8 mouse cellular contexts compared by ENCODE assay signal in the genomic region with DNA sequence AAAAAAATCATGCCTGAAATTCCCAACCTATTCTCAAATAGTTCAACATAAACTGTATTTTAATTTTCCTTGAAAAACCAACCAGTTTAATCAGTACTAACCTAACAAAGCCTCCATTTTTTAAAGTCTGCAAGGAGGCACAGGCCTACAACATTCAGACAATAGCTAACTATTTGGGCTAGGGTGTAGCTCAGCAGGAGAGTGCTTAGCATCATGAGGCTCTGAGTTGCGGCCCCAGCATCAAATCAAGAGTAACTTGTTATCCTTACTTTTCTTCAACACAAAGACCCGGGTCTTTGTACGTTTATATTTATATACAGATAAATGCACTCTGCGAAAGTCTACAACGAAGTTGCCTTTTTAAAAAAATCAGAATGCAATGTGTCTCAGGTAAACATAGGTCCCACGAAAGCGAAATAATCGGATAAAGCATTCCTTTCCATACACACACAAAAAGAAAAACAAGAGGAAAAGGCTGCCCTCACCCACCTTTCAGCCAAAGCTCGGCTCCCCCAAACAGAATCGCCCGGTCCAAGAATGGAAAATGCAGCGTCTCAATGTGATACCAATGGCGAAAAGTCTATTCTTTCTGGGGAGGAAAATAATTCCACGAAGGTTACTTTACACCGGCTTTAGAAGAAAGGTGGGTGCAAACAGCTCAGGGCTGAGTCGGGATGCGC. TPM values are rescaled to one million over a fixed set of nuclear protein-coding genes. Genes with fewer than 3 reads are reported as not detected.
A peak's percentile ranks its signal among the peaks of the same experiment; 100 is the strongest.
DNase-seq lines count a peak whose midpoint lies in the region; ATAC-seq and TF ChIP-seq lines count a peak whose summit lies in the region.

No protein-coding gene starts in this region.

- H3K9ac ChIP-seq in neural tube, embryonic 11.5 days (ENCODE audit: low read length) = peak overlapping the region; percentile 93
- peak overlapping the region; percentile 99 for H3K9ac ChIP-seq in hindbrain, embryonic 11.5 days (ENCODE audit: low read depth, low read length)
- peak overlapping the region; percentile 91 for H3K9ac ChIP-seq in midbrain, embryonic 11.5 days (ENCODE audit: low read length)

- peak overlapping the region; percentile 80 for H3K4me3 ChIP-seq in neural tube, embryonic 11.5 days (ENCODE audit: low read depth, low read length)
- H3K4me3 ChIP-seq in bone marrow macrophage, adult 2 months (ENCODE audit: insufficient read depth, low read length) = peak overlapping the region; percentile 82
- H3K4me3 ChIP-seq in hindbrain, embryonic 11.5 days (ENCODE audit: low read depth, low read length) = peak overlapping the region; percentile 93
- peak overlapping the region; percentile 69 for H3K4me3 ChIP-seq in midbrain, embryonic 11.5 days (ENCODE audit: low read depth, low read length)

- peak overlapping the region; percentile 93 for H3K27ac ChIP-seq in neural tube, embryonic 11.5 days (ENCODE audit: low read depth, low read length)
- H3K27ac ChIP-seq in bone marrow macrophage, adult 2 months (ENCODE audit: insufficient read depth, low read depth, low read length) = 0 out of 2 replicates have a peak overlapping the region, but pooled peaks have one; percentile 86
- peak overlapping the region; percentile 96 for H3K27ac ChIP-seq in hindbrain, embryonic 11.5 days (ENCODE audit: low read depth, low read length)
- H3K27ac ChIP-seq in midbrain, embryonic 11.5 days (ENCODE audit: low read depth, low read length) = peak overlapping the region; percentile 90

- H3K4me1 ChIP-seq in neural tube, embryonic 11.5 days (ENCODE audit: control insufficient read depth, insufficient read depth, low read length) = peaks cover 9% of the 10 kb centered on the region; the same call in 1 of the 2 replicates
- peaks cover 10% of the 10 kb centered on the region for H3K4me1 ChIP-seq in bone marrow macrophage, adult 2 months (ENCODE audit: control insufficient read depth, insufficient read depth, low read length)
- H3K4me1 ChIP-seq in hindbrain, embryonic 11.5 days (replicated peaks; ENCODE audit: control insufficient read depth, insufficient read depth, low read length) = 0 out of 2 replicates have a peak, but pooled peaks cover 2% of the 10 kb centered on the region
- H3K4me1 ChIP-seq in midbrain, embryonic 11.5 days (ENCODE audit: control insufficient read depth, insufficient read depth, low read length) = peaks cover 11% of the 10 kb centered on the region

- no peak for TF ChIP-seq CTCF in bone marrow macrophage, adult 2 months (IDR thresholded peaks at IDR 0.05; ENCODE audit: low read depth, low read length)

- no peaks in the 10 kb centered on the region for H3K27me3 ChIP-seq in neural tube, embryonic 11.5 days (ENCODE audit: control insufficient read depth, insufficient read depth, low read length)
- no peaks in the 10 kb centered on the region for H3K27me3 ChIP-seq in hindbrain, embryonic 11.5 days (ENCODE audit: control insufficient read depth, insufficient read depth, low read length)
- no peaks in the 10 kb centered on the region for H3K27me3 ChIP-seq in midbrain, embryonic 11.5 days (ENCODE audit: control insufficient read depth, insufficient read depth, low read length)

- WGBS in neural tube, embryonic 11.5 days = under 1% methylated on average over 17 of the region's 17 CpGs
- under 1% methylated on average over 17 of the region's 17 CpGs for WGBS in hindbrain, embryonic 11.5 days
- WGBS in midbrain, embryonic 11.5 days = under 1% methylated on average over 17 of the region's 17 CpGs

- H3K4me2 ChIP-seq in neural tube, embryonic 11.5 days (ENCODE audit: low read depth) = peak overlapping the region; percentile 73
- H3K4me2 ChIP-seq in hindbrain, embryonic 11.5 days (replicated peaks; ENCODE audit: low read depth, low read length) = peak overlapping the region; percentile 81
- H3K4me2 ChIP-seq in midbrain, embryonic 11.5 days = peak overlapping the region; percentile 86

- no peaks in the 10 kb centered on the region for H3K9me3 ChIP-seq in neural tube, embryonic 11.5 days (ENCODE audit: control insufficient read depth, low read length)
- no peaks in the 10 kb centered on the region for H3K9me3 ChIP-seq in hindbrain, embryonic 11.5 days (ENCODE audit: control insufficient read depth, low read length)
- no peaks in the 10 kb centered on the region for H3K9me3 ChIP-seq in midbrain, embryonic 11.5 days (ENCODE audit: control insufficient read depth, low read length)

- no peak for ATAC-seq in neural tube, embryonic 11.5 days (ENCODE audit: insufficient read depth, low FRiP score, low TSS enrichment)
- no peak for ATAC-seq in hindbrain, embryonic 11.5 days (ENCODE audit: low FRiP score)
- no peak for ATAC-seq in midbrain, embryonic 11.5 days (ENCODE audit: low FRiP score)

- DNase-seq in neural tube, embryonic 11.5 days (ENCODE audit: low spot score) = no peak
- no peak for DNase-seq in neural tube, embryonic 10.5 days (ENCODE audit: extremely low spot score, low spot score)
- DNase-seq in hindbrain, embryonic 11.5 days (ENCODE audit: low spot score) = peak; percentile 46
- peak; percentile 95 for DNase-seq in midbrain, embryonic 11.5 days (ENCODE audit: low spot score, missing footprints)
- no peak for DNase-seq in urinary bladder, postnatal 14 days (ENCODE audit: low spot score)
- DNase-seq in spleen, postnatal 36 days (ENCODE audit: low spot score in 2 of 2) = no peak
- no peak for DNase-seq in ovary, postnatal 14 days (ENCODE audit: low spot score)

- no peak for TF ChIP-seq POLR2A in bone marrow macrophage, adult 2 months (IDR thresholded peaks at IDR 0.05; ENCODE audit: borderline replicate concordance, low read depth, low read length)

- no peaks in the 10 kb centered on the region; the same call in none of the 2 replicates for H3K36me3 ChIP-seq in neural tube, embryonic 11.5 days (ENCODE audit: control insufficient read depth, insufficient read depth, low read length)
- no peaks in the 10 kb centered on the region for H3K36me3 ChIP-seq in hindbrain, embryonic 11.5 days (ENCODE audit: control insufficient read depth, insufficient read depth, low read length)
- H3K36me3 ChIP-seq in midbrain, embryonic 11.5 days (ENCODE audit: control insufficient read depth, insufficient read depth, low read length) = no peaks in the 10 kb centered on the region; the same call in 1 of the 2 replicates

RNA-seq across cellular contexts. Expression of a gene that starts 0.5 kb away (rescaled TPM):
- polyA plus RNA-seq in neural tube, embryonic 11.5 days (2014; fragmentation: Nextera tagmentation; extraction: Ambion mirVana) = 137 and 141 TPM in 2 replicates
- 16.1 and 20.6 TPM in 2 replicates for polyA plus RNA-seq in bone marrow macrophage, adult 2 months (2012; ENCODE audit: insufficient read depth, insufficient read length, missing spikeins)
- polyA plus RNA-seq in hindbrain, embryonic 11.5 days (2014; fragmentation: Nextera tagmentation; extraction: Ambion mirVana) = 125 and 129 TPM in 2 replicates
- 127 and 140 TPM in 2 replicates for polyA plus RNA-seq in midbrain, embryonic 11.5 days (2014; fragmentation: Nextera tagmentation; extraction: Ambion mirVana)

RNA-seq across cellular contexts. Expression of a gene that starts 28.1 kb away (rescaled TPM):
- polyA plus RNA-seq in neural tube, embryonic 11.5 days (2014; fragmentation: Nextera tagmentation; extraction: Ambion mirVana) = 35.4 and 37.6 TPM in 2 replicates
- 14.7 and 15.7 TPM in 2 replicates for polyA plus RNA-seq in bone marrow macrophage, adult 2 months (2012; ENCODE audit: insufficient read depth, insufficient read length, missing spikeins)
- 32.7 and 35.2 TPM in 2 replicates for polyA plus RNA-seq in hindbrain, embryonic 11.5 days (2014; fragmentation: Nextera tagmentation; extraction: Ambion mirVana)
- 37.3 and 41.7 TPM in 2 replicates for polyA plus RNA-seq in midbrain, embryonic 11.5 days (2014; fragmentation: Nextera tagmentation; extraction: Ambion mirVana)

Comparison
In these comparisons a context has a peak if more than half of its experiments do, and no peak if none do; other contexts are left out.
1. DNase-seq: peak in hindbrain, embryonic 11.5 days (single experiment) and midbrain, embryonic 11.5 days (single experiment); none in neural tube, embryonic 11.5 days (single experiment), neural tube, embryonic 10.5 days (single experiment), urinary bladder, postnatal 14 days (single experiment), spleen, postnatal 36 days (0 of 2) and ovary, postnatal 14 days (single experiment).
2. Peak in every context shown above with its lines, with median percentiles within 50 percentile points of each other: H3K27ac ChIP-seq, H3K4me2 ChIP-seq, H3K4me3 ChIP-seq and H3K9ac ChIP-seq.